Mouse (Mus musculus) ES-Bruce4 (cell line): ENCODE measurements around the gene Med6. TPM values are rescaled to one million over a fixed set of nuclear protein-coding genes. Genes with fewer than 3 reads are reported as not detected.
A peak's percentile ranks its signal among the peaks of the same experiment; 100 is the strongest.

ENCODE experiments used
- H3K27ac ChIP-seq: 2 replicates; pipeline ENCODE4 v1.5.1; 2012; ENCODE audit warnings: low read length, inconsistent platforms; ENCODE audit not compliant: insufficient read depth
- H3K27me3 ChIP-seq: 2 replicates; pipeline ENCODE4 v1.6.1; 2012; ENCODE audit warnings: mild to moderate bottlenecking, low read length, inconsistent platforms; ENCODE audit not compliant: control insufficient read depth, poor library complexity, insufficient read depth, severe bottlenecking
- H3K36me3 ChIP-seq: 2 replicates; pipeline ENCODE4 v1.6.1; 2012; ENCODE audit warnings: inconsistent platforms, mild to moderate bottlenecking, low read length, moderate library complexity; ENCODE audit not compliant: control insufficient read depth, poor library complexity, insufficient read depth, severe bottlenecking
- H3K4me1 ChIP-seq: one replicate; pipeline ENCODE4 v1.8.1; 2011; ENCODE audit warnings: low read length; ENCODE audit not compliant: control insufficient read depth, insufficient read depth
- H3K4me3 ChIP-seq: 2 replicates; pipeline ENCODE4 v1.5.1; 2011; ENCODE audit warnings: low read depth, mild to moderate bottlenecking, low read length
- H3K9ac ChIP-seq: 2 replicates; pipeline ENCODE4 v1.6.1; 2012; ENCODE audit warnings: low read depth, mild to moderate bottlenecking, inconsistent platforms; ENCODE audit not compliant: poor library complexity, severe bottlenecking
- H3K9me3 ChIP-seq: replicated peaks from 2 replicates; pipeline ENCODE4 v1.6.1; 2012; ENCODE audit warnings: mild to moderate bottlenecking, low read length, inconsistent platforms; ENCODE audit not compliant: control insufficient read depth, poor library complexity, insufficient read depth, severe bottlenecking
- CTCF ChIP-seq: IDR thresholded peaks from one replicate; pipeline ENCODE4 v1.8.1; 2011; ENCODE audit warnings: low read depth, low read length
- EP300 ChIP-seq: IDR thresholded peaks from 2 replicates; pipeline ENCODE4 v1.6.1; 2011; ENCODE audit warnings: low read depth, low read length; ENCODE audit not compliant: insufficient read depth
- POLR2A ChIP-seq: IDR thresholded peaks from one replicate; pipeline ENCODE4 v1.8.1; 2011; ENCODE audit warnings: low read length; ENCODE audit not compliant: insufficient read depth
- polyA plus RNA-seq: library from polyadenylated mRNA; stranded (reverse); fragments of >200 nt; gene quantifications from 2 replicates; pipeline ENCODE4 v1.2.4, GENCODE M21; 2011; ENCODE audit warnings: low read depth; ENCODE audit not compliant: missing spikeins, insufficient read depth, insufficient read length

The Med6 gene
- polyA plus RNA-seq, 1 experiment, result 74.4 TPM

- Histone ChIP-seq H3K4me3 (peak within 1 kb of the TSS; percentile 71), H3K4me1 (no peaks in the 10 kb centered on the region), H3K9ac (peak within 1 kb of the TSS; percentile 64), H3K27ac (no peak within 1 kb of the TSS), H3K36me3 (no peaks in the 10 kb centered on the region), H3K9me3 (no peaks in the 10 kb centered on the region), H3K27me3 (peaks cover 2% of the 10 kb centered on the region)
- TF ChIP-seq CTCF, result no peak
- no peak for TF ChIP-seq POLR2A
Observed at GRCm38 (mm10) chr12:81630915-81631660, 36.3 kb upstream of the Med6 start, which contains the start of gene Ttc9. Gene Ttc9 (plus strand): TSS chr12:81631249.

GRCm38 (mm10) chr12:81630520-81630914 is 35.7 kb upstream of the Med6 start:
- Histone ChIP-seq H3K4me1 (no peaks in the 10 kb centered on the region), H3K9ac (peak overlapping the region; percentile 64), H3K4me3 (peak overlapping the region; percentile 71), H3K9me3 (no peaks in the 10 kb centered on the region), H3K27ac (no peak overlapping the region), H3K36me3 (no peaks in the 10 kb centered on the region), H3K27me3 (peaks cover 2% of the 10 kb centered on the region; the same call in 1 of the 2 replicates)
- TF ChIP-seq EP300, result no peak

DNA sequence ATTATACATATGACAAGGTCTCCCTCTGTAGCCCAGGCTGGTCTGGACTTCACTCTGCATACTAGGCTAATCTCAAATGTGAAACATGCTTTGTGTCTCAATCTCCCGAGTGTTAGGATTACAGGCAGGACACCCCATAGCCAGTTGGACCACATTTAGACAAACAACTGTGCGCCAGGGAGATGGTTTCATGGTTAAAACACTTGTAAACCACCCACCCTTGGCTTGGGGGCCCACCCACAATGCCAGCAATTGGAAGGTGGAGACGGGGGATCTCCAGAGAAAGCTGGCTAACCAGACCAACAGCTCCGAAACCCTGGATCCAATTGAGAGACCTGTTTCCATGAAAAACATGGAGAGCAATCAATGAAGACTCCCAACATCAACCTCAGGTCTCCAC is 33.3 kb upstream of the Med6 start:
- no peak overlapping the region for H3K9ac ChIP-seq
- H3K4me1 ChIP-seq, result no peaks in the 10 kb centered on the region
- H3K9me3 ChIP-seq, result no peaks in the 10 kb centered on the region
- H3K4me3 ChIP-seq, result no peak overlapping the region
- no peaks in the 10 kb centered on the region for H3K36me3 ChIP-seq
- TF ChIP-seq POLR2A, result no peak
- TF ChIP-seq EP300, result no peak
- TF ChIP-seq CTCF, result no peak
- no peak overlapping the region for H3K27ac ChIP-seq
- H3K27me3 ChIP-seq, result peaks cover 2% of the 10 kb centered on the region; the same call in 1 of the 2 replicates

DNA sequence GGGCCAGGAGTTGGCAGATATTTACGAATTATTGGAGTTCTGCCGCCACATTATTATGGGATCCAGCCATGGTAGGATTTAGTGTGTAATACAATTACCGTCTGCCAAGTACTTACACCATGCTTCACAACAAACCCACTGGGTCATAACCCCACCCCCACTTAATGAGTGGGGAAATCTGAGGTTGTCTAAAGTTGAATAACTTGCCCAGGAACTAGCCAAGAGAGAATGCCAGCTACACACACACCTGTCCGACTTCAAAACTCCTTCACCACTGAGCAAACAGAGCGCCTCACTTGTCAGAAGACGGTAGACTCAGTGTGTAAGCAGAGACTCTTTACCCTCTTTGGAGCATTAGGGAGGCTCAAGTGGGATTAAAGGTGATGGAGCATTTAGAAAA is 32.6 kb upstream of the Med6 start:
- no peaks in the 10 kb centered on the region for H3K9me3 ChIP-seq
- TF ChIP-seq EP300, result no peak
- TF ChIP-seq POLR2A, result no peak
- no peak for TF ChIP-seq CTCF

GRCm38 (mm10) chr12:81626226-81626861 is 31.5 kb upstream of the Med6 start:
- Histone ChIP-seq H3K4me1 (no peaks in the 10 kb centered on the region), H3K27ac (no peak overlapping the region), H3K36me3 (no peaks in the 10 kb centered on the region), H3K9ac (no peak overlapping the region), H3K4me3 (no peak overlapping the region), H3K9me3 (no peaks in the 10 kb centered on the region), H3K27me3 (peaks cover 2% of the 10 kb centered on the region; the same call in 1 of the 2 replicates)
- no peak for TF ChIP-seq POLR2A
- no peak for TF ChIP-seq CTCF
- no peak for TF ChIP-seq EP300

More for the DNA sequence above, 32.6 kb upstream of the Med6 start:
- no peaks in the 10 kb centered on the region for H3K36me3 ChIP-seq
- no peaks in the 10 kb centered on the region for H3K4me1 ChIP-seq
- no peak overlapping the region for H3K4me3 ChIP-seq
- peaks cover 2% of the 10 kb centered on the region; the same call in 1 of the 2 replicates for H3K27me3 ChIP-seq
- no peak overlapping the region for H3K9ac ChIP-seq
- no peak overlapping the region for H3K27ac ChIP-seq

- Histone ChIP-seq H3K9ac (no peak overlapping the region), H3K36me3 (no peaks in the 10 kb centered on the region), H3K9me3 (no peaks in the 10 kb centered on the region), H3K27me3 (no peaks in the 10 kb centered on the region), H3K27ac (no peak overlapping the region), H3K4me1 (no peaks in the 10 kb centered on the region), H3K4me3 (no peak overlapping the region)
- TF ChIP-seq CTCF (no peak), EP300 (no peak), POLR2A (no peak)
Observed at GRCm38 (mm10) chr12:81623377-81623776, 28.6 kb upstream of the Med6 start.
